Mouse (Mus musculus): ENCODE data around the gene Sdr39u1. TPM values are rescaled to one million over a fixed set of nuclear protein-coding genes. Genes with fewer than 3 reads are reported as not detected.

The Sdr39u1 gene
- total RNA-seq, 2 experiments from 2014 or later: 73.9 to 76.0 TPM

DNA sequence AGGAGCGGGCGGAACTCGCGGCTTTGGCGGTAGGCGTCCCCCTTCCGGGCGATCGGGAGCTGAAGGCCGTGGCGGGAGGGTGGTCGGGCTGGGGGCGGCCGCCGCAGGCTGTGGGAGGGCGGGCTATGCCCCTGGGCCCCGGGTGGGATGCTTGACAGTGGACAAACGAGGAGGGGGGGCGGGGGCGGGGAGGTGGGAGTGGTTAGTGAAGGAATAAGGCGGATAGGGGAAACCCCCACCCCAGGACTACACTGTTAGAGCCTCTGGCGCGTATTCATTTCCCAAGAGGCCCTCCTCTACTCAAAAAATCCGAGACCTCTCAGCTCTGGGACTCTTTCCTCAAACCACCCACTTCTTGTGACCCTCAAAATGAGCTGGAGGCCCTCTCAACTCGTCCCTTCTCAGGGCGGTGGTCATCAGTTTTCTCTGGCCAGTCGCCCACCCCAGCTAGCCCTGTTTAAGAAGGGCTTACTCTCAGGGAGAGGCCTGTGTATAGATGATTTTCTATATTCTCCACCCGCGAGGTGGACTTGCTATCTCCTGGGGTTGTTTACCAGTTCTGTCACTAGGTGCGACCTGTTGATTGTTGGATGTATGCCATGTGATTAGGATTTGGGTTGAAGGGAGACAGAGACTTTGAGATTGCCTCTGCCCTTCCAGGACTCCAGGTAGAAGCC is 14.8 kb downstream of the Sdr39u1 start:
- DNase-seq (ENCODE audit: low spot score in 2 of 2): peak in 1 of 2 experiments; percentile 36

DNA sequence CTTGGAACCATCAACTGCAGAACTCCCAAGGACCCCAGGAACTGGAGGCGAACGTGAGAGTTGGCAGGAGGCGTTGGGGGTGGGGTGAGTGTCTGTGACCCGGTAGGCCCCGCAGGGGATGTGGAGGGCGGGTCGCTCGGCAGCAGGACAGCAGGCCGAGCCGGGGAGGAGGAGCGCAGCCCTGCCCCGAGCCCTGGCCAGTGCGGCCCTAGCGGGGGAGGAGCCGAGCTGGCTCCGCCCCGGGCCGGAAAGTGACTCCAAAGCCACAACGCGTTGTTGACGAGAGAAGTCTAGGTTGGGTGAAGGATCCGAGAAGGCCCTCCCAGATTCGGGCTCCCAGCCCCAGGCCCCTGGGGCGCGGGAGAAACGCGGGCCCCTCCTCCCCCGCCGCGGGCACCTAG is 15.4 kb downstream of the Sdr39u1 start, which contains the start of gene Khnyn:
TSS of gene Khnyn (plus strand) at position 235 of the 401 bp plus-strand sequence.
- DNase-seq (ENCODE audit: low spot score in 2 of 2): peak; percentile 76 to 82

DNA sequence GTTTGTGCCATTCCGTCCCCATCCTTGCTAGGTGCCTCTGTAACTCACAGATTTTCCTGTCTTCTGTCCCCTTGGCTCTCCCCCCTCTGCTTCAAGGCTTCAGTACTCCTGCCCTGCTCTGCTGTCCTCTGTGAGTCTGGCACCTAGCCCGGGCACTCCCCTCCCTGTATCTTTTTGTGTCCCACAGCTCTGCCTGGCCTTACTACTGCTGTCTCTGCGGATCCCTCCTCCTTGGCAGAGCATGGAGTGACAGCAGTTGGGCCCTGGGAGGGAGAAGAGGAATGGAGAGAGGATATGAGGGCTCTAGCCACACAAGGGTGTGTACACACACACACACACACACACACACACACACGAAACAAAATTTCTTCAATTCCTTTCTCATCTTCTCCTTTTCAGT is 15.9 kb downstream of the Sdr39u1 start, which contains the start of gene Cbln3:
TSS of gene Cbln3 (minus strand) at position 227 of the 400 bp plus-strand sequence.
- no peak for DNase-seq (ENCODE audit: low spot score in 2 of 2)

DNA sequence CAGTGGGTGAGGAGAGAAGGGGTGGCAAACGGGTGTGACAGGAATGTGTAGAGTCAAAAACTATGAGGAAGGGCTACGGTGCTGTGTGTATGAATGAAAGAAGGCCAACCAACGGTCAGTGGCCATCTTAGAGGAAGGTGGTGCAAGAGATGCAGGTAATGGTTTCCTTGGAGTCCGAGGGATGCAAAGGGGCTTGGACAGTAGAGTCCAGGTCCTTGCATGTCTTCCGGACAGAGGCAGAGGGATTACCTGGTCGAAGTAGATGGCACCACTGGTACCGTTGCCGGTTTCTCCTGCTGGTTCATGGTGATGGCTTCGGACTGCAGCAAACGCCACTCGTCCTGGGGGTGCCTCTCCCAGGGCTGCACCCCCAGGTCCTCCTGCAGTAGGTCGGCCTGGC is 16.4 kb downstream of the Sdr39u1 start:
- DNase-seq (ENCODE audit: low spot score in 2 of 2): no peak

DNA sequence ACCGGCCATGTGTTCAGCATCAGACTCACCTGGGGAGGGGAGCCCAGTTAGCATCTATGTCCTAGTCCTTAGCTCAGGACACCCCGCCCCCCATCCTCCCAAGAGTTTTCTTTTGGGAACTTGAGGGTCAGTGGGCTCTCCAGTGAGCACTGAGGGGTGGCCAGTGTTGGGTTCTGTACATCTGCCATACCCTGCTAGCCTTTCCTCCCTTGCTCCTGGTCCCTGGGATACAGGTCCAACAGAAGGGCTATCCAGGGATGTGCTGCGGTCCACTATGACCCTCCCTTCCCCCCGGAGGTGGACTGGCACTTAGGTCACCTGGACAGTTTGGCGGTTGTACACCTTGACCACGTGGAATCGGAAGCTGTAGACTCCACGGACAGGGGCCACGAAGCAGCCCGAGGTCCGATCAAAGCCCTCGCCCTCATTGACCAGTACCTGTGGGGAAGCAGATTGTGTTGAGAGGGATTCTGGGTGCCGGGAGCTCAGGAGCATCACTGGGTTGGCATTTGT is 16.9 kb downstream of the Sdr39u1 start:
- no peak for DNase-seq (ENCODE audit: low spot score in 2 of 2)

DNA sequence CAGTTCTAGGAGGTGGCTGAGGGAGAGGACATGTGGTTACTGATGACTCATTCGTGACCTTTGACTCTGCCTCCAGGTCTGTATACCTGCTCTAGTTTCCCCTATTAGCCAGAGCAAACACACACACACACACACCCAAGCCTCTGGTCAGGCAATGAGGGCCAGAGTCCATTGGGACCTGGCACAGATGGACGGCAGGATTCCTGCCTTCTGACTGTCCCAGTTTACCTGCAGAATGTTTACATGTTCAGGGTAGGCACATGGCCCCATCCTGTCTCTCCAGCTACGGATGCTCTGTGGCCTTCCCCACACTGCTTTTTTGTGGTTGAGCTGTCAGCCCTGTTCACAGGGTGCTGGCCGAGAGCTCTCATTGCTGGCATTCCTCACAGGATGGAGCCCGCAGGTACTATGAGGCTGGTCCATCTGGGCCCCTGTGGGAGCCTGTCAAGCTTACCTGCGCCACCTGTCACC is 17.9 kb downstream of the Sdr39u1 start:
- DNase-seq (ENCODE audit: low spot score in 2 of 2): no peak

DNA sequence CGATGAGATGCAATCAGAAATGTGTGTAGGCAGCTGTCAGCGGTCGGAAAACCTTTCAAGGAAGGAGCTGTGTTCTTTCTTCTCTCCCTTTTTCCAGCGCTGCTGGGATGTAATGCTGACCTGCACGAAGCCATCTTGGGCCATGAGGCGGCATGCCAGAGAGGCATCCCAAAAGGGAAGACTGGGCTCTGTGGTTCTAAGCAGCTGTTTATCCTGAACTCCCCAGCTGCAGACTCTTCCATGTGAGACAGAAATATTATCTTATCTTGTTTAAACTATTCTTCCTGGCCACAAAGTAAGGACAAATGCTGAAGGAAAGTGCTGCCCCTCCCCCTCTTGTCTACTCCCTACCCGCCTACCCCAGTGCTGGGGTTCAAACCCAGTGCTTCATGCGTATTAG is 19.1 kb downstream of the Sdr39u1 start:
- DNase-seq (ENCODE audit: low spot score in 2 of 2): no peak

DNA sequence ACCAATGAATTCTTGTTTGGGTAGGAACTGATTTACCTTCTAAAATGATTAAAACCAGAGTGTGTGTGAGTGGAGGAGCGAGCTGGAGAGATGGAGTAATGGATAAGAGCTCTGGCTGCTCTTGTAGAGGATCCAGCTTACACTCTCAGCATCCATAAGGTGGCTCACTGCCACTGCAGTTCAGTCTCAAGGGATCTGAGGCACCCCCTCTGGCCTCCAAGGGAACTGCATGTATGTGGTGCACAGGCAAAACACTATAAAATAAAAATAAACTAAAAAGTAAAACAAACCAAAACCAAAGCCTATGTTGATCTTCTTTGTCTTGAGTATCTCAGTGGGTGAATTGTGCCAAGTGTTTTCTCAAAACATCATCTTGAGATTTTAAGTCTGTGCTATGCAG is 20.5 kb downstream of the Sdr39u1 start:
- DNase-seq (ENCODE audit: low spot score in 2 of 2): peak; percentile 61 to 78

DNA sequence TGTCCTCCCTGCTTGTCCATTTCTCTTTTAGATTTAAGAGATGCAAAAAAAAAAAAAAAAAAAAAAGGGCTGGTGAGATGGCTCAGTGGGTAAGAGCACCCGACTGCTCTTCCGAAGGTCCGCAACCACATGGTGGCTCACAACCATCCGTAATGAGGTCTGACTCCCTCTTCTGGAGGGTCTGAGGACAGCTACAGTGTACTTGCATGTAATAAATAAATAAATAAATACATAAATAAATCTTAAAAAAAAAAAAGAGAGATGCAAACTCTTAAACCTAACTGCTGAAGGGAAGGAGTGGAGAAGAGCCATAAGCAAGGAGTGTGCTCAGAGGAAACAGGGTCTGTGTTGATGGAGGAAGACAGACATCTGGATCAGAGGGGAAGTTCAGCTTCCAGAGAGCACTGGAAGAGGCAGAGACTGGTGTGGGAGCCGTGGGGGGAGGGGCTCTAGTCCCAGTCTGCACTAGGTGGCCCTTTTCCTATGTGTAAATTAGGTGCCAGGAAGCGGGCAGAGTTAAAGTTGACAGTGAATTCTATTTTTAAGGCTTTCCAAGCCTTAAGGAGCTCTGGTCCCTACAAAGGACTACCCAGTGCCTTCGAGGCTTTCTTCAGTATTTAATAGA is 21.7 kb downstream of the Sdr39u1 start:
- no peak for DNase-seq (ENCODE audit: low spot score in 2 of 2)

DNA sequence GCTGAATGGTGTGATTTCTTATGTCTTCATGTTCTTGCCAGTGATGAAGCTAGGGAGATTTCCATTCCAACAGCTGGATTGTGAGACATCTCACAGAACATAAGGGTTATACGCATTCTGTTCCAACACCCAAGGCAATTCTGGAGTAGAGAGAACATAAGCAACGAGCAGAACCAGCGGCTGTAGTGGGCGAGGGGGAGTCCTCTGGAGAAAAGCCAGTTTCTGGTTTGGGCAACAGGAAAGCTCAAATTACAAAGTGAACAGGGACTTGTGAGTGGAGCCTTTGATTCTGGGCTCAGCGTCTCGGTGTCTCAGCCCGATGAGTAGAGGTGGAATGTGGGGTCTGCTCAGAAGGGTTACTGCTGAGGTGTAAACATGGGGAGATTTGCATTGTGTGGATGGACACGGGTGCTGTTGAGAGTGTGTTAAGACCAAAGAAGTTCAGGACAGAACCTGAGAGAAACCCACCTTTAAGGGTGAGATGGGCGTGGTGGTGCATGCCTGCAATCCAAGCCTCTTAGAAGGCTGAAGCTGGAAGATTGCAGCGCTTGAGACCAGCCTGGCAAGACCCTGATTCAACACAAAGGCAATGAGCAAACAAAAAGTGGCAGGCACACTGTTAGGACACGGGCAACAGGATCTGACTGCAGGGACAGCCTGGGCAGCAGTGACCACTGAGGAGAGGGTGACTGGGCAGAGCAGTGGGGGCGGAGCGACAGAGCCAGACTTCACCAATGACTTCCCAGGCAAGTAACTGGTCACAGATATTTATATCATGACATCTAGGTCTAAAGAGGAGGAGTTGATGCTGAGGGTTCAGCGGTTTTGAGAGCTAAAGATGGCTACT is 22.4 kb downstream of the Sdr39u1 start:
- no peak for DNase-seq (ENCODE audit: low spot score in 2 of 2)

DNA sequence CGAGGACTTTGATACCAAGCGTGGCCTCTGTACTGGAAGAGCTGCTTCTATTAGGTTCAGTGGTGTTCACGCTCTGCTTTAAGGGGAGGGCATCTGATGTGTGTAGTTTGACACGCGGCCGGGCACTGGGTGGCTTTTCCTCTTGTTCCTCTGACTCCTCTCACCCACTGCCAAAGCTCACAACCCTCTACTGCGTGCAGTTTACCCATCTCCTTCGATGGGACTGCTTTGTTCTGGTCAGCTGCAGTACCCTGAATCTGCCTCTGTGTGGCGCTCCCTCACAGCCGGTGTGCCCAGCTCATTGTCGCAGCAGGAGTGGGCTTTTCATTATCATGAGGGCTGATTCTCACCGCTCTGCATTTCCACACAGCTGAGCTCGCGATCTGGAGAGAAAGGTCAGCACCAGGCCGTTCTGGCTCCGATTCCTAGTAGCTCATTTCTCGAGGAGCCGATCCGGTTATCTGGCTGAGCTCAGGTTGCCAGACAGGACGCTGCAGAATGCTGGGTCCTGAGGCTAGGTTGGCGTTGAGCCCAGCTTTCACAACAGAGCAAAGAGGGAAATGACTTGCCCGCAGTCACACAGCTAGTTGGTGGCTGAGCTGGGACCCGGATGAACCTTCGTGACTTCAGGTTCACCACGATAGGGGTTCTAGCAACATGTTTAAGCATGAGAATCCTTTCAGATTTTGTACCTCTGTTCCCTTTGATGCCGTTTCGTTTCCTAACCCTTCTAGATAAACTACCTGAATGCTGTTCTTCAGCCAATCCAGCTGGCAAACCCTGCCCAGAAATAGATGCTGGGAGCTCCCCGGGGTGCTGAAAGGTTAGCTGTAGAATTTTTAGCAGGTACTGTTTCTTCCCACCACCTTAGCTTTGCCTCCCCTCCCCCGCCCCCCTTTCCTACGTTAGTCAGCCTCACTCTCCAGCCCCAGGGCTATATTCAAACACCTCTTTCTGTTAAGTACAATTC is 26.1 kb downstream of the Sdr39u1 start:
- DNase-seq (ENCODE audit: low spot score in 2 of 2): peak; percentile 76 to 83

DNA sequence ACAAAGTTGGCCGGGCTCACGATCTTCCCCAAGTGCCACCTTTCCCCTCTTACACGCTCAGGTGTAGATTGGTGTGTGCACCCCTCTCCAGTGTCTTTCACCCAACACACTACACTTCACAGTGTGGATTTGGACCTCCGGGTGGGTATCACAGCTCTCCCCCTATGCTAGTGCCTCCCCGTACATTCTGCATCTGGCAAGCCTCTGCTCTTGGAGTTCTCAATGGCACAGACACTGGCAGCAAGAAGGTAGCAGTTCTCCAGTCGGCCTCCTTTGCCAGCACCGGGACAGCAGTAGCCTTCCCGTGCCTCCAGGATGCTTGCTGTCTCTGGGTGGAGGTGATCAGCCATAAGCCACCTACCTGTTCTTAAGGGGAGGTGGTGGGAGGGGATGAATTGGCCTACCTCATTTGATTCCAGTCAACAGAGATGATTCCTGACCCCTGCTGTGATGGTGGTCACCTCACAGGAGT is 26.8 kb downstream of the Sdr39u1 start:
- no peak for DNase-seq (ENCODE audit: low spot score in 2 of 2)

DNA sequence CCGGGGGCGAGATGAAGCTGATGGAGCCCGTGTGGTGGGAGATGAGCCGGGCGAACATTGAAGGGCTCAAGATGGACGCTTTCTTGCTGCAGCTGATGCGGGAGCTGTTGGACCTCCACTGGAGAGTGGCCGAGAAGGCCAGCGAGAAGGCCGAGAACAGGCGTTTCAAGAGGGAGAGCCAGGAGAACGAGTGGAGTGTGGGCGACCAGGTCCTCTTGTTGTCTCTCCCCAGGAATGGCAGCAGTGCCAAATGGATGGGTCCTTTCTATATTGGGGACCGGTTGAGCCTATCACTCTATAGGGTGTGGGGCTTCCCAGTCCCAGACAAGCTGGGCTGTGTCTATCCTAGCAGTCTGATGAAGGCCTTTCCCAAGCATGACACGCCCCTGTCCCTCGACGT is 27.5 kb downstream of the Sdr39u1 start:
- DNase-seq (ENCODE audit: low spot score in 2 of 2): no peak

DNA sequence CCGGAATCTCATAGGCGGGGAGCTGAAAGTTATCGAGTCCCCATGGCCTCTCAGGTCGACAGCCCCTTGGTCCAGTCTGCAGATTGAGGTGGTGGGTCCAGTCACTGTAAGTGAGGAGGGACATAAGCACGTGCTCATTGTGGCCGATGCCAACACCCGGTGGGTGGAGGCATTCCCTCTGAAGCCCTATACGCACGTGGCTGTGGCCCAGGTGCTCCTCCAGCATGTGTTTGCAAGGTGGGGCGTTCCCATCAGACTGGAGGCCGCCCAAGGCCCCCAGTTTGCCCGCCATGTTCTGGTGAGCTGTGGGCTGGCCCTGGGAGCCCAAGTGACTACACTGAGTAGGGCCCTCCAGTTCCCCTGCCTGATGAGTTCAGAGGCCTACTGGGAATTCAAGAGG is 28.1 kb downstream of the Sdr39u1 start:
- no peak for DNase-seq (ENCODE audit: low spot score in 2 of 2)

DNA sequence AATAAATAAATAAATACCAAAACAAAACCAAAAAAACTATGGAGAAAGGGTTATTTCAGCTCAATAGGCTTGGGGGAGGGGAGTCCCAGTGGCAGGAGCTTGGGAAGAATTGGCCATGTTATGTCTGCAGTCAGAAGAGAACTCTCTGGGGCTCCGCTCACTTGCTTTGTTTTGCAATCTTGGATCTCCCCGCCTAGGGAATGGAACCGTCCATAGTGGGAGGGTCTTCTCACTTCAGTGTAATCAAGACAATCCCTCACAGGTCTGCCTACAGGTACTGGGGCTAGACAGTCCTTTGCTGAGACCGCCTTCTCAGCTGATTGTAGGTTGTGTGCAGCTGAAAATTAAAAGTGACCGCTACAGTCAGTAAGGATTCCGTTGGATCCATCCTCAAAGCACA is 30.6 kb downstream of the Sdr39u1 start:
- no peak for DNase-seq (ENCODE audit: low spot score in 2 of 2)

DNA sequence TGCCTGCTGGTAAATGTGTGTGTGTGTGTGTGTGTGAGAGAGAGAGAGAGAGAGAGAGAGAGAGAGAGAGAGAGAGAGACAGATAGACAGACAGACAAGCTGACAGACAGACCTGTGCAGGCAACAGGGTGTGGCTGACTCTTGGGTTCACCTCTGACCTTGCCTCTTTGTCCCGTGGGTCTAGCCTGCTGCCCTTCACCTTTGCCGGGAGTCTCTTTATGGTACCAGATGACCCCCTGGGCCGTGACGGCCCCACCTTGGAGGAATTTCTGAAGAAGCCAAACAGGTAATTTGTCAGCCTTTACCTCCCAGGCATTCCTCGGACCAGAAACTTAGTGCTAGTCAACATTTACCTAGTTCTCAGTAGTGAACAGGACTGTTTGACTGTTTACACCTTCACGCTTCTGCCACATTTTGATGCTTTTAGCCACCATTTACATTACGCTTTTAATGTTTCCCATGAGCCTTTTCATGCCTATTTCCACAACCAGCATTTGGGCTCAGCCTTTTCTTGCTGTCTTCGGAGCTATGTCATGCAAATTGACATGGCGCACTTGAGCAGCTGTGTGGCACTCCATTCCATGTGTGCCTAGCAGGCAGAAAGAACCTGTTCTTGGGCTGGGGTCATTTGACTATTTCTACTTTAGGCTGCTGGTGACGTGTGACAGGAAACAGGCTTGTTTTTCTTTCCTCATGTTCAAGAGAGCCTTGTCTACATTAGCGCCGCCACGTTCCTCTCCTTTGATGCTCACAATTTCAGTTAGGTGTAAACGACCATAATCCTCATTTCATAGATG is 31.7 kb downstream of the Sdr39u1 start:
- DNase-seq (ENCODE audit: low spot score in 2 of 2): no peak

DNA sequence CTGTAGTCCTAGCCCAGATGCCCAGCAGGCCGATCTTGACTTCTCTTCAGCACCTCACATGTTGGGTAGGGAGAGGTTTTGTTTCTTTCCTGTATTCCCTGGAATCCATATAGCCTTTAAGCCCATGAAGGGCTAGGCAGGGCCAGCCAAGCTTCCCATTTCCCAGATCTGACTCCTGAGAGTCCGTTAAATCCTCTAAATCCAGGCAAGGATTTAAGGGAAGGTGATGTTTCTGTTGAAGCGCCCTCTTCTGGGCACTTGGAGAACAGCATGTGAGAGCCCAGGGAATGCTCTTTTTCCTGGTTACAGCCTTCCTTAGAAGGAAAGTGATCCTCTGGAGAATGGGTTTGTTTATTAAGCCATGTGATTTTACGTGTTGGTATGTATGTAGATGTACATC is 33.1 kb downstream of the Sdr39u1 start:
- DNase-seq (ENCODE audit: low spot score in 2 of 2): peak; percentile 55 to 57

DNA sequence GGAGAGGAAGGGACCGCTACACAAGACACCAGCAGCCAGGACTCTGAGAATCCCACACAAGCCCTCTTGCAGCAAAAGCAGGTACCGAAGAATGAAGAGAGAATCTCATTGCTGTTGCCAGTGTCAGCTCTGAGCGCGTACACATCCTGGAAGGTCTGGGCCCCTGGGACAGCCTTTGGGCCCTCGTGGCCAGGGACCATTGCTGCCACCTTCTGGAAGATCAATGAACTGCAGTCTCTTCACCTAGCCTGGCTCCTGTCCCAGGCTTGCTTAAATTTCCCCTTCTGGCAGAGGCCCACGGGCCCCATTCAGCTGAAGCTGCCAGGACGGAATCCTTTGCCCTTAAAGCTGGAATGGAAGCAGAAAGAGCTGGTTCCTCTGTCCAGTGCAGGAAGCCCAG is 36.3 kb downstream of the Sdr39u1 start:
- peak; percentile 51 to 53 for DNase-seq (ENCODE audit: low spot score in 2 of 2)

DNA sequence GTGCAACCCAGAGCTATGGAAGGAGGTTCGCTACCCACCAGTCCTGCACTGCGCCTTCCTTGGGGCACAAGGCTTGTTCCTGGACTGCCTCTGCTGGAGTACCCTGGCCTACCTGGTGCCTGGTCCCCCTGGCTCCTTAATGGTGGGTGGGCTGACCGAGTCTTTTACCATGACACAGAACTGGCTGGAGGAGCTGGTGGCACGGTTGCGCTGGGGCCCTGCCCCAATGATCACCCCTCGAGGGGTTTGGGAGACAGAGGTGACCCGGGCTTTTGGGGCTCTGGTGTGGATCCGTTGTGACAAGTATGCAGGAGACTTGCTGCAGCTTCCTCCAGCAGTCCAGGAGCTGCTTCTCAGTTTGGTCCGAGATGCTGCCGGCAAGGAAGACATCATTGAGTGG is 37.1 kb downstream of the Sdr39u1 start:
- DNase-seq (ENCODE audit: low spot score in 2 of 2): no peak

Measured in layer of hippocampus, postnatal 14 days (tissue).